Mouse (Mus musculus) effector memory CD4-positive, alpha-beta T cell, adult 5 months (primary cell): Measurements from ENCODE around the gene Ppp3r2. TPM values are rescaled to one million over a fixed set of nuclear protein-coding genes. Genes with fewer than 3 reads are reported as not detected.

ENCODE experiments used
- polyA plus RNA-seq: library from polyadenylated mRNA; unstranded; fragments of 100-300 nt; shearing (Covaris generic); gene quantifications from one replicate; pipeline ENCODE4 v1.2.1, GENCODE M21; 2017

Ppp3r2 gene
- not detected for polyA plus RNA-seq

GRCm38 (mm10) chr4:49681812-49682211 lies at the start of gene Ppp3r2:
Gene Ppp3r2 (minus strand): TSS chr4:49682024.

GRCm38 (mm10) chr4:49631319-49632138 lies 50.3 kb downstream of the Ppp3r2 start, which contains the start of gene Rnf20:
Gene Rnf20 (plus strand): TSS chr4:49632006.

Other genes with a start within 250 kb of the Ppp3r2 start
- not detected for gene Acnat1, start 208.1 kb downstream of the Ppp3r2 start, polyA plus RNA-seq
- not detected for gene Baat, start 175.5 kb downstream of the Ppp3r2 start, polyA plus RNA-seq
- 16.1 TPM for gene Mrpl50, start 160.9 kb downstream of the Ppp3r2 start, polyA plus RNA-seq
- gene Zfp189, start 160.8 kb downstream of the Ppp3r2 start, polyA plus RNA-seq = 1.2 TPM
- not detected for gene Aldob, start 132.5 kb downstream of the Ppp3r2 start, polyA plus RNA-seq
- not detected for gene Tmem246, start 84.1 kb downstream of the Ppp3r2 start, polyA plus RNA-seq
- gene Rnf20, start 50.0 kb downstream of the Ppp3r2 start, polyA plus RNA-seq = 55.6 TPM
- gene Grin3a, start 163.7 kb upstream of the Ppp3r2 start, polyA plus RNA-seq = 0.17 TPM